Mouse (Mus musculus) kidney, adult 2 months (tissue): ENCODE results near the gene Pcgf5.

Experiments
- CTCF ChIP-seq: fragments of 200-500 bp; conservative IDR thresholded peaks from 2 replicates; pipeline ENCODE4 v1.5.1; 2011; ENCODE audit warnings: low read depth, mild to moderate bottlenecking, control low read depth, low read length, moderate library complexity, mixed read lengths; ENCODE audit not compliant: insufficient read depth, insufficient read length
- POLR2A ChIP-seq: fragments of 200-500 bp; IDR thresholded peaks from one replicate; pipeline ENCODE4 v1.6.1; 2011; ENCODE audit warnings: low read depth, low read length, control low read depth

- TF ChIP-seq POLR2A (no peak), CTCF (no peak)
Observed at GRCm38 (mm10) chr19:36450997-36451608, 103.0 kb downstream of the Pcgf5 start.
